Mouse (Mus musculus) T-cell, adult 2 months (primary cell): ENCODE data around the gene Pms2.

Experiments used
- DNase-seq: peaks from one replicate; pipeline ENCODE4 v3.0.0; 2022; ENCODE audit warnings: low spot score

Gene Pms2

GRCm38 (mm10) chr5:143909417-143910400 lies at the start of gene Pms2, which contains the start of gene Aimp2:
Pms2 (plus strand) TSS chr5:143909964.
Aimp2 (minus strand) TSS chr5:143909847.
- peak; percentile 95 for DNase-seq

GRCm38 (mm10) chr5:143871547-143872169 lies 38.1 kb upstream of the Pms2 start:
- no peak for DNase-seq

- DNase-seq = no peak
Measured at GRCm38 (mm10) chr5:143874571-143874970, 35.2 kb upstream of the Pms2 start.

GRCm38 (mm10) chr5:143885274-143885673 lies 24.5 kb upstream of the Pms2 start:
- DNase-seq = no peak

GRCm38 (mm10) chr5:143890741-143891140 lies 19.0 kb upstream of the Pms2 start:
- DNase-seq = no peak

GRCm38 (mm10) chr5:143892255-143892886 lies 17.4 kb upstream of the Pms2 start:
- no peak for DNase-seq

GRCm38 (mm10) chr5:143893396-143893795 lies 16.4 kb upstream of the Pms2 start:
- DNase-seq = no peak

GRCm38 (mm10) chr5:143897635-143898330 lies 12.0 kb upstream of the Pms2 start, which contains the start of gene Ankrd61:
Ankrd61 (minus strand) TSS chr5:143897685.
- no peak for DNase-seq

- DNase-seq = no peak
Measured at GRCm38 (mm10) chr5:143902111-143902510, 7.7 kb upstream of the Pms2 start.

GRCm38 (mm10) chr5:143903813-143904212 lies 6.0 kb upstream of the Pms2 start:
- no peak for DNase-seq

GRCm38 (mm10) chr5:143906429-143906828 lies 3.3 kb upstream of the Pms2 start:
- DNase-seq = no peak

- no peak for DNase-seq
Measured at GRCm38 (mm10) chr5:143908926-143909325, 838 bp upstream of the Pms2 start.

- no peak for DNase-seq
Measured at GRCm38 (mm10) chr5:143916221-143916620, 6.5 kb downstream of the Pms2 start.

GRCm38 (mm10) chr5:143917418-143917817 lies 7.7 kb downstream of the Pms2 start:
- peak; percentile 65 for DNase-seq

- no peak for DNase-seq
Measured at GRCm38 (mm10) chr5:143918120-143918519, 8.4 kb downstream of the Pms2 start.

GRCm38 (mm10) chr5:143924781-143925452 lies 15.2 kb downstream of the Pms2 start:
- DNase-seq = no peak

- no peak for DNase-seq
Measured at GRCm38 (mm10) chr5:143927875-143928274, 18.1 kb downstream of the Pms2 start, which contains the start of gene Gm42421. Gm42421 (plus strand) TSS chr5:143928175.

GRCm38 (mm10) chr5:143929291-143929690 lies 19.5 kb downstream of the Pms2 start:
- no peak for DNase-seq

- DNase-seq = no peak
Measured at GRCm38 (mm10) chr5:143930656-143931055, 20.9 kb downstream of the Pms2 start.

GRCm38 (mm10) chr5:143931863-143932580 lies 22.3 kb downstream of the Pms2 start:
- no peak for DNase-seq

- DNase-seq = no peak
Measured at GRCm38 (mm10) chr5:143932831-143933230, 23.1 kb downstream of the Pms2 start, which contains the start of gene Rsph10b. Rsph10b (plus strand) TSS chr5:143933035.
